Mouse (Mus musculus): ENCODE results near the gene Csn1s2a. TPM values are rescaled to one million over a fixed set of nuclear protein-coding genes. Genes with fewer than 3 reads are reported as not detected.
"Not testable (repeated sequence)": the region's sequence is repeated elsewhere in the genome, so short reads cannot be mapped to it uniquely, and the experiment has no call there.

Csn1s2a gene
- not detected in 2 replicates for polyA plus RNA-seq (2011; ENCODE audit: insufficient read depth, insufficient read length, low read depth, missing spikeins)

GRCm38 (mm10) chr5:87774267-87774666 is at the start of gene Csn1s2a:
Gene Csn1s2a, plus strand, starts transcription at chr5:87774567.
- no peak for TF ChIP-seq POLR2A (IDR thresholded peaks at IDR 0.05; ENCODE audit: insufficient read depth, low read length)
- TF ChIP-seq CTCF (IDR thresholded peaks at IDR 0.05; ENCODE audit: low read depth, low read length): no peak
- TF ChIP-seq EP300 (IDR thresholded peaks at IDR 0.05; ENCODE audit: insufficient read depth, low read depth, low read length): no peak
- H3K27me3 ChIP-seq (ENCODE audit: control insufficient read depth, insufficient read depth, low read length, poor library complexity, severe bottlenecking): no peaks in the 10 kb centered on the region
- H3K4me1 ChIP-seq (ENCODE audit: control insufficient read depth, insufficient read depth, low read length): no peaks in the 10 kb centered on the region
- no peak within 1 kb of the TSS for H3K4me3 ChIP-seq (ENCODE audit: low read depth, low read length)
- H3K9ac ChIP-seq (ENCODE audit: low read depth, poor library complexity, severe bottlenecking): no peak within 1 kb of the TSS
- no peaks in the 10 kb centered on the region for H3K36me3 ChIP-seq (ENCODE audit: control insufficient read depth, insufficient read depth, low read length, poor library complexity, severe bottlenecking)
- H3K9me3 ChIP-seq (replicated peaks; ENCODE audit: control insufficient read depth, insufficient read depth, low read length, poor library complexity, severe bottlenecking): no peaks in the 10 kb centered on the region
- no peak within 1 kb of the TSS for H3K27ac ChIP-seq (ENCODE audit: insufficient read depth, low read length)

- H3K27me3 ChIP-seq (ENCODE audit: control insufficient read depth, insufficient read depth, low read length, poor library complexity, severe bottlenecking): no peaks in the 10 kb centered on the region
- no peak overlapping the region for H3K9ac ChIP-seq (ENCODE audit: low read depth, poor library complexity, severe bottlenecking)
- H3K4me3 ChIP-seq (ENCODE audit: low read depth, low read length): no peak overlapping the region
- H3K9me3 ChIP-seq (replicated peaks; ENCODE audit: control insufficient read depth, insufficient read depth, low read length, poor library complexity, severe bottlenecking): no peaks in the 10 kb centered on the region
- H3K27ac ChIP-seq (ENCODE audit: insufficient read depth, low read length): no peak overlapping the region
- no peaks in the 10 kb centered on the region for H3K36me3 ChIP-seq (ENCODE audit: control insufficient read depth, insufficient read depth, low read length, poor library complexity, severe bottlenecking)
- no peak for TF ChIP-seq POLR2A (IDR thresholded peaks at IDR 0.05; ENCODE audit: insufficient read depth, low read length)
- TF ChIP-seq EP300 (IDR thresholded peaks at IDR 0.05; ENCODE audit: insufficient read depth, low read depth, low read length): no peak
- no peak for TF ChIP-seq CTCF (IDR thresholded peaks at IDR 0.05; ENCODE audit: low read depth, low read length)
- no peaks in the 10 kb centered on the region for H3K4me1 ChIP-seq (ENCODE audit: control insufficient read depth, insufficient read depth, low read length)
These were observed 39.5 kb upstream of the Csn1s2a start for GRCm38 (mm10) chr5:87734821-87735220.

- H3K27ac ChIP-seq (ENCODE audit: insufficient read depth, low read length): no peak overlapping the region
- no peaks in the 10 kb centered on the region for H3K9me3 ChIP-seq (replicated peaks; ENCODE audit: control insufficient read depth, insufficient read depth, low read length, poor library complexity, severe bottlenecking)
- no peaks in the 10 kb centered on the region for H3K4me1 ChIP-seq (ENCODE audit: control insufficient read depth, insufficient read depth, low read length)
- no peaks in the 10 kb centered on the region for H3K27me3 ChIP-seq (ENCODE audit: control insufficient read depth, insufficient read depth, low read length, poor library complexity, severe bottlenecking)
- H3K9ac ChIP-seq (ENCODE audit: low read depth, poor library complexity, severe bottlenecking): no peak overlapping the region
- H3K4me3 ChIP-seq (ENCODE audit: low read depth, low read length): no peak overlapping the region
- H3K36me3 ChIP-seq (ENCODE audit: control insufficient read depth, insufficient read depth, low read length, poor library complexity, severe bottlenecking): no peaks in the 10 kb centered on the region
- TF ChIP-seq EP300 (IDR thresholded peaks at IDR 0.05; ENCODE audit: insufficient read depth, low read depth, low read length) (no peak), CTCF (IDR thresholded peaks at IDR 0.05; ENCODE audit: low read depth, low read length) (no peak), POLR2A (IDR thresholded peaks at IDR 0.05; ENCODE audit: insufficient read depth, low read length) (no peak)
These were observed 20.9 kb upstream of the Csn1s2a start for GRCm38 (mm10) chr5:87753471-87753870.

- Histone ChIP-seq H3K9me3 (replicated peaks; ENCODE audit: control insufficient read depth, insufficient read depth, low read length, poor library complexity, severe bottlenecking) (no peaks in the 10 kb centered on the region), H3K9ac (ENCODE audit: low read depth, poor library complexity, severe bottlenecking) (no peak overlapping the region), H3K36me3 (ENCODE audit: control insufficient read depth, insufficient read depth, low read length, poor library complexity, severe bottlenecking) (no peaks in the 10 kb centered on the region), H3K27ac (ENCODE audit: insufficient read depth, low read length) (no peak overlapping the region), H3K27me3 (ENCODE audit: control insufficient read depth, insufficient read depth, low read length, poor library complexity, severe bottlenecking) (no peaks in the 10 kb centered on the region), H3K4me1 (ENCODE audit: control insufficient read depth, insufficient read depth, low read length) (no peaks in the 10 kb centered on the region), H3K4me3 (ENCODE audit: low read depth, low read length) (no peak overlapping the region)
- TF ChIP-seq EP300 (IDR thresholded peaks at IDR 0.05; ENCODE audit: insufficient read depth, low read depth, low read length): no peak
- TF ChIP-seq CTCF (IDR thresholded peaks at IDR 0.05; ENCODE audit: low read depth, low read length): no peak
- no peak for TF ChIP-seq POLR2A (IDR thresholded peaks at IDR 0.05; ENCODE audit: insufficient read depth, low read length)
These were observed 9.8 kb upstream of the Csn1s2a start for GRCm38 (mm10) chr5:87764546-87764945.

GRCm38 (mm10) chr5:87772151-87772550 is 2.2 kb upstream of the Csn1s2a start:
- not testable (repeated sequence) for H3K9me3 ChIP-seq (replicated peaks; ENCODE audit: control insufficient read depth, insufficient read depth, low read length, poor library complexity, severe bottlenecking); H3K36me3 ChIP-seq (ENCODE audit: control insufficient read depth, insufficient read depth, low read length, poor library complexity, severe bottlenecking); H3K27me3 ChIP-seq (ENCODE audit: control insufficient read depth, insufficient read depth, low read length, poor library complexity, severe bottlenecking); H3K9ac ChIP-seq (ENCODE audit: low read depth, poor library complexity, severe bottlenecking); H3K4me3 ChIP-seq (ENCODE audit: low read depth, low read length); H3K4me1 ChIP-seq (ENCODE audit: control insufficient read depth, insufficient read depth, low read length); H3K27ac ChIP-seq (ENCODE audit: insufficient read depth, low read length)
- TF ChIP-seq EP300 (IDR thresholded peaks at IDR 0.05; ENCODE audit: insufficient read depth, low read depth, low read length): peak; percentile 84

GRCm38 (mm10) chr5:87782731-87783130 is 8.4 kb downstream of the Csn1s2a start:
- Histone ChIP-seq H3K4me1 (ENCODE audit: control insufficient read depth, insufficient read depth, low read length) (no peaks in the 10 kb centered on the region), H3K4me3 (ENCODE audit: low read depth, low read length) (no peak overlapping the region), H3K36me3 (ENCODE audit: control insufficient read depth, insufficient read depth, low read length, poor library complexity, severe bottlenecking) (no peaks in the 10 kb centered on the region), H3K9me3 (replicated peaks; ENCODE audit: control insufficient read depth, insufficient read depth, low read length, poor library complexity, severe bottlenecking) (no peaks in the 10 kb centered on the region), H3K27me3 (ENCODE audit: control insufficient read depth, insufficient read depth, low read length, poor library complexity, severe bottlenecking) (no peaks in the 10 kb centered on the region), H3K9ac (ENCODE audit: low read depth, poor library complexity, severe bottlenecking) (no peak overlapping the region), H3K27ac (ENCODE audit: insufficient read depth, low read length) (no peak overlapping the region)
- TF ChIP-seq EP300 (IDR thresholded peaks at IDR 0.05; ENCODE audit: insufficient read depth, low read depth, low read length) (no peak), POLR2A (IDR thresholded peaks at IDR 0.05; ENCODE audit: insufficient read depth, low read length) (no peak), CTCF (IDR thresholded peaks at IDR 0.05; ENCODE audit: low read depth, low read length) (no peak)
